Mouse (Mus musculus): Measurements from ENCODE around the gene Trpv4. TPM values are rescaled to one million over a fixed set of nuclear protein-coding genes. Genes with fewer than 3 reads are reported as not detected.

The Trpv4 gene
- polyA plus RNA-seq, 1 experiment = 0.07 TPM

- H3K36me3 ChIP-seq (ENCODE audit: control insufficient read depth) = no peaks in the 10 kb centered on the region
- no peaks in the 10 kb centered on the region for H3K4me1 ChIP-seq (ENCODE audit: control insufficient read depth)
- no peaks in the 10 kb centered on the region for H3K27me3 ChIP-seq (ENCODE audit: control insufficient read depth)
- TF ChIP-seq GATA1 (IDR thresholded peaks at IDR 0.05; ENCODE audit: low read length) (no peak), TAL1 (IDR thresholded peaks at IDR 0.05; ENCODE audit: low read length) (no peak)
- H3K9me3 ChIP-seq (ENCODE audit: control insufficient read depth, low read length) = no peaks in the 10 kb centered on the region
- no peak overlapping the region for H3K4me3 ChIP-seq (replicated peaks)
Observed at GRCm38 (mm10) chr5:114583490-114584175, 74.6 kb downstream of the Trpv4 start.

GRCm38 (mm10) chr5:114583046-114583445, 75.2 kb downstream of the Trpv4 start:
- H3K4me1 ChIP-seq (ENCODE audit: control insufficient read depth) = no peaks in the 10 kb centered on the region
- no peaks in the 10 kb centered on the region for H3K36me3 ChIP-seq (ENCODE audit: control insufficient read depth)
- H3K27me3 ChIP-seq (ENCODE audit: control insufficient read depth) = no peaks in the 10 kb centered on the region
- H3K4me3 ChIP-seq (replicated peaks) = no peak overlapping the region
- no peaks in the 10 kb centered on the region for H3K9me3 ChIP-seq (ENCODE audit: control insufficient read depth, low read length)
- no peak for TF ChIP-seq TAL1 (IDR thresholded peaks at IDR 0.05; ENCODE audit: low read length)
- no peak for TF ChIP-seq GATA1 (IDR thresholded peaks at IDR 0.05; ENCODE audit: low read length)

GRCm38 (mm10) chr5:114581486-114581885, 76.7 kb downstream of the Trpv4 start:
- Histone ChIP-seq H3K36me3 (ENCODE audit: control insufficient read depth) (no peaks in the 10 kb centered on the region), H3K4me1 (ENCODE audit: control insufficient read depth) (no peaks in the 10 kb centered on the region), H3K4me3 (replicated peaks) (no peak overlapping the region), H3K9me3 (ENCODE audit: control insufficient read depth, low read length) (no peaks in the 10 kb centered on the region), H3K27me3 (ENCODE audit: control insufficient read depth) (no peaks in the 10 kb centered on the region)
- TF ChIP-seq GATA1 (IDR thresholded peaks at IDR 0.05; ENCODE audit: low read length) (no peak), TAL1 (IDR thresholded peaks at IDR 0.05; ENCODE audit: low read length) (no peak)

GRCm38 (mm10) chr5:114579714-114580357, 78.4 kb downstream of the Trpv4 start:
- no peaks in the 10 kb centered on the region for H3K36me3 ChIP-seq (ENCODE audit: control insufficient read depth)
- no peaks in the 10 kb centered on the region for H3K4me1 ChIP-seq (ENCODE audit: control insufficient read depth)
- H3K27me3 ChIP-seq (ENCODE audit: control insufficient read depth) = no peaks in the 10 kb centered on the region
- no peaks in the 10 kb centered on the region for H3K9me3 ChIP-seq (ENCODE audit: control insufficient read depth, low read length)
- TF ChIP-seq TAL1 (IDR thresholded peaks at IDR 0.05; ENCODE audit: low read length) = no peak
- no peak for TF ChIP-seq GATA1 (IDR thresholded peaks at IDR 0.05; ENCODE audit: low read length)
- H3K4me3 ChIP-seq (replicated peaks) = no peak overlapping the region

- TF ChIP-seq GATA1 (IDR thresholded peaks at IDR 0.05; ENCODE audit: low read length) (no peak), TAL1 (IDR thresholded peaks at IDR 0.05; ENCODE audit: low read length) (no peak)
- H3K4me1 ChIP-seq (ENCODE audit: control insufficient read depth) = no peaks in the 10 kb centered on the region
- H3K9me3 ChIP-seq (ENCODE audit: control insufficient read depth, low read length) = no peaks in the 10 kb centered on the region
- no peaks in the 10 kb centered on the region for H3K36me3 ChIP-seq (ENCODE audit: control insufficient read depth)
- H3K27me3 ChIP-seq (ENCODE audit: control insufficient read depth) = peaks cover under 1% of the 10 kb centered on the region
- no peak overlapping the region for H3K4me3 ChIP-seq (replicated peaks)
Observed at GRCm38 (mm10) chr5:114578361-114578760, 79.9 kb downstream of the Trpv4 start.

- Histone ChIP-seq H3K9me3 (ENCODE audit: control insufficient read depth, low read length) (no peaks in the 10 kb centered on the region), H3K36me3 (ENCODE audit: control insufficient read depth) (no peaks in the 10 kb centered on the region), H3K4me1 (ENCODE audit: control insufficient read depth) (no peaks in the 10 kb centered on the region), H3K27me3 (ENCODE audit: control insufficient read depth) (peaks cover 22% of the 10 kb centered on the region), H3K4me3 (replicated peaks) (no peak overlapping the region)
- TF ChIP-seq TAL1 (IDR thresholded peaks at IDR 0.05; ENCODE audit: low read length) = no peak
- TF ChIP-seq GATA1 (IDR thresholded peaks at IDR 0.05; ENCODE audit: low read length) = no peak
Observed at GRCm38 (mm10) chr5:114575986-114576605, 82.1 kb downstream of the Trpv4 start.

GRCm38 (mm10) chr5:114575530-114575929, 82.7 kb downstream of the Trpv4 start:
- peaks cover 28% of the 10 kb centered on the region for H3K27me3 ChIP-seq (ENCODE audit: control insufficient read depth)
- no peaks in the 10 kb centered on the region for H3K36me3 ChIP-seq (ENCODE audit: control insufficient read depth)
- no peaks in the 10 kb centered on the region for H3K4me1 ChIP-seq (ENCODE audit: control insufficient read depth)
- no peak overlapping the region for H3K4me3 ChIP-seq (replicated peaks)
- no peaks in the 10 kb centered on the region; the same call in 1 of the 2 replicates for H3K9me3 ChIP-seq (ENCODE audit: control insufficient read depth, low read length)
- TF ChIP-seq GATA1 (IDR thresholded peaks at IDR 0.05; ENCODE audit: low read length) (no peak), TAL1 (IDR thresholded peaks at IDR 0.05; ENCODE audit: low read length) (no peak)

GRCm38 (mm10) chr5:114575010-114575409, 83.2 kb downstream of the Trpv4 start:
- Histone ChIP-seq H3K9me3 (ENCODE audit: control insufficient read depth, low read length) (no peaks in the 10 kb centered on the region; the same call in 1 of the 2 replicates), H3K4me1 (ENCODE audit: control insufficient read depth) (no peaks in the 10 kb centered on the region), H3K36me3 (ENCODE audit: control insufficient read depth) (no peaks in the 10 kb centered on the region), H3K4me3 (replicated peaks) (no peak overlapping the region), H3K27me3 (ENCODE audit: control insufficient read depth) (peaks cover 33% of the 10 kb centered on the region)
- TF ChIP-seq TAL1 (IDR thresholded peaks at IDR 0.05; ENCODE audit: low read length) = no peak
- TF ChIP-seq GATA1 (IDR thresholded peaks at IDR 0.05; ENCODE audit: low read length) = no peak

- no peaks in the 10 kb centered on the region for H3K36me3 ChIP-seq (ENCODE audit: control insufficient read depth)
- H3K27me3 ChIP-seq (ENCODE audit: control insufficient read depth) = peaks cover 43% of the 10 kb centered on the region
- H3K9me3 ChIP-seq (ENCODE audit: control insufficient read depth, low read length) = no peaks in the 10 kb centered on the region; the same call in 1 of the 2 replicates
- H3K4me3 ChIP-seq (replicated peaks) = no peak overlapping the region
- H3K4me1 ChIP-seq (ENCODE audit: control insufficient read depth) = no peaks in the 10 kb centered on the region
- TF ChIP-seq GATA1 (IDR thresholded peaks at IDR 0.05; ENCODE audit: low read length) (no peak), TAL1 (IDR thresholded peaks at IDR 0.05; ENCODE audit: low read length) (no peak)
Observed at GRCm38 (mm10) chr5:114573920-114574628, 84.1 kb downstream of the Trpv4 start.
